Mouse (Mus musculus) liver, adult 2 months (tissue): ENCODE data around the gene Olfr555. TPM values are rescaled to one million over a fixed set of nuclear protein-coding genes. Genes with fewer than 3 reads are reported as not detected.

Experiments used
- DNase-seq: peaks from one replicate; pipeline ENCODE4 v3.0.0-alpha.2; 2011; ENCODE audit warnings: low read depth, low spot score; ENCODE audit errors: extremely low read depth
- H3K27ac ChIP-seq: fragments of 200-500 bp; replicated peaks from 2 replicates; pipeline ENCODE4 v1.5.1; 2012; ENCODE audit warnings: low read depth, mild to moderate bottlenecking, control low read depth, inconsistent platforms, low read length; ENCODE audit not compliant: insufficient read depth
- H3K27me3 ChIP-seq: fragments of 200-500 bp; 2 replicates; pipeline ENCODE4 v1.6.1; 2012; ENCODE audit warnings: mild to moderate bottlenecking, moderate library complexity, low read length, inconsistent platforms; ENCODE audit not compliant: control insufficient read depth, insufficient read depth
- H3K36me3 ChIP-seq: fragments of 200-500 bp; 2 replicates; pipeline ENCODE4 v1.6.1; 2012; ENCODE audit warnings: low read length, inconsistent platforms; ENCODE audit not compliant: control insufficient read depth, insufficient read depth
- H3K4me1 ChIP-seq: fragments of 200-500 bp; 2 replicates; pipeline ENCODE4 v1.6.1; 2011; ENCODE audit warnings: low read length; ENCODE audit not compliant: control insufficient read depth, insufficient read depth
- H3K4me3 ChIP-seq: fragments of 200-500 bp; 2 replicates; pipeline ENCODE4 v1.5.1; 2011; ENCODE audit warnings: low read depth, mild to moderate bottlenecking, control low read depth, low read length, moderate library complexity; ENCODE audit not compliant: insufficient read depth
- H3K79me2 ChIP-seq: fragments of 200-500 bp; 2 replicates; pipeline ENCODE4 v1.6.1; 2012; ENCODE audit warnings: inconsistent platforms, mild to moderate bottlenecking, low read length, moderate library complexity; ENCODE audit not compliant: control insufficient read depth, insufficient read depth
- H3K9ac ChIP-seq: fragments of 200-500 bp; 2 replicates; pipeline ENCODE4 v1.6.1; 2012; ENCODE audit warnings: low read depth, mild to moderate bottlenecking, control low read depth, inconsistent platforms, low read length
- CTCF ChIP-seq: fragments of 200-500 bp; IDR thresholded peaks from 2 replicates; pipeline ENCODE4 v1.5.1; 2011; ENCODE audit warnings: low read depth, low read length, control low read depth
- POLR2A ChIP-seq: fragments of 200-500 bp; IDR thresholded peaks from 2 replicates; pipeline ENCODE4 v1.6.1; 2011; ENCODE audit warnings: low read length, control low read depth; ENCODE audit not compliant: insufficient read depth; ENCODE audit errors: extremely low read depth
- WGBS: fragments of 180-500 bp; shearing (Covaris S2); methylation state at CpG from one replicate; pipeline ENCODE4 v1.1.7; 2018; 5-methylcytosine and 5-hydroxymethylcytosine counted together
- polyA plus RNA-seq: library from polyadenylated mRNA; depleted of rRNA; stranded (reverse); fragments of >200 nt; gene quantifications from 2 replicates; pipeline ENCODE4 v1.2.3, GENCODE M21; 2012; rRNA removed
- total RNA-seq: library from RNA; depleted of rRNA; stranded (reverse); fragments of >200 nt; gene quantifications from 2 replicates; pipeline ENCODE4 v1.2.3, GENCODE M21; 2014; rRNA removed

Olfr555 gene
- total and polyA plus RNA-seq, 2 experiments: not detected

GRCm38 (mm10) chr7:102698461-102698860 lies 39.8 kb downstream of the Olfr555 start:
- no peaks in the 10 kb centered on the region for H3K36me3 ChIP-seq
- TF ChIP-seq POLR2A: no peak
- no peak for TF ChIP-seq CTCF
- H3K79me2 ChIP-seq: no peaks in the 10 kb centered on the region
- no peak overlapping the region for H3K9ac ChIP-seq
- no peaks in the 10 kb centered on the region for H3K4me1 ChIP-seq
- 88% methylated on average over 7 of the region's 7 CpGs for WGBS
- H3K27ac ChIP-seq: no peak overlapping the region
- no peak overlapping the region for H3K4me3 ChIP-seq
- peaks cover 4% of the 10 kb centered on the region; the same call in 1 of the 2 replicates for H3K27me3 ChIP-seq
- no peak for DNase-seq

- Histone ChIP-seq H3K9ac (no peak within 1 kb of the TSS), H3K4me3 (no peak within 1 kb of the TSS), H3K27me3 (peaks cover under 1% of the 10 kb centered on the region; the same call in 1 of the 2 replicates)
Observed at GRCm38 (mm10) chr7:102701915-102702314, 43.3 kb downstream of the Olfr555 start, which contains the start of gene Olfr558. Gene Olfr558 (plus strand): TSS chr7:102702215.

More at GRCm38 (mm10) chr7:102701915-102702314, 43.3 kb downstream of the Olfr555 start, which contains the start of gene Olfr558:
- no peaks in the 10 kb centered on the region for H3K36me3 ChIP-seq
- H3K27ac ChIP-seq: no peak within 1 kb of the TSS
- no peaks in the 10 kb centered on the region for H3K4me1 ChIP-seq
- no peak for DNase-seq
- H3K79me2 ChIP-seq: no peaks in the 10 kb centered on the region
- TF ChIP-seq CTCF (no peak), POLR2A (no peak)

Other genes starting within 250 kb of the Olfr555 start
- gene Rrm1, start 217.1 kb upstream of the Olfr555 start, total RNA-seq: 7.9 and 10.4 TPM in 2 replicates
- gene Rrm1, start 217.1 kb upstream of the Olfr555 start, polyA plus RNA-seq: 2.2 and 2.3 TPM in 2 replicates
- gene Olfr543, start 177.1 kb upstream of the Olfr555 start, total RNA-seq: not detected in 2 replicates
- gene Olfr543, start 177.1 kb upstream of the Olfr555 start, polyA plus RNA-seq: not detected in 2 replicates
- gene Olfr544, start 170.5 kb upstream of the Olfr555 start, total RNA-seq: not detected in 2 replicates
- gene Olfr544, start 170.5 kb upstream of the Olfr555 start, polyA plus RNA-seq: not detected in 2 replicates
- not detected in 2 replicates for gene Olfr545, start 159.2 kb upstream of the Olfr555 start, total RNA-seq
- not detected in 2 replicates for gene Olfr545, start 159.2 kb upstream of the Olfr555 start, polyA plus RNA-seq
- not detected in 2 replicates for gene Olfr547, start 124.1 kb upstream of the Olfr555 start, total RNA-seq
- gene Olfr547, start 124.1 kb upstream of the Olfr555 start, polyA plus RNA-seq: not detected in 2 replicates
- not detected in 2 replicates for gene Olfr548-ps1, start 117.9 kb upstream of the Olfr555 start, total RNA-seq
- gene Olfr548-ps1, start 117.9 kb upstream of the Olfr555 start, polyA plus RNA-seq: not detected in 2 replicates
- not detected in 2 replicates for gene Olfr549, start 109.0 kb upstream of the Olfr555 start, total RNA-seq
- not detected in 2 replicates for gene Olfr549, start 109.0 kb upstream of the Olfr555 start, polyA plus RNA-seq
- gene Trim21, start 93.3 kb upstream of the Olfr555 start, total RNA-seq: 8.3 and 10.1 TPM in 2 replicates
- gene Trim21, start 93.3 kb upstream of the Olfr555 start, polyA plus RNA-seq: 3.0 and 3.6 TPM in 2 replicates
- gene Olfr550, start 87.4 kb upstream of the Olfr555 start, total RNA-seq: not detected in 2 replicates
- not detected in 2 replicates for gene Olfr550, start 87.4 kb upstream of the Olfr555 start, polyA plus RNA-seq
- not detected in 2 replicates for gene Olfr551, start 66.9 kb upstream of the Olfr555 start, total RNA-seq
- gene Olfr551, start 66.9 kb upstream of the Olfr555 start, polyA plus RNA-seq: not detected in 2 replicates
- gene Olfr552, start 61.1 kb upstream of the Olfr555 start, total RNA-seq: not detected in 2 replicates
- not detected in 2 replicates for gene Olfr552, start 61.1 kb upstream of the Olfr555 start, polyA plus RNA-seq
- gene Olfr553, start 40.6 kb upstream of the Olfr555 start, total RNA-seq: not detected in 2 replicates
- gene Olfr553, start 40.6 kb upstream of the Olfr555 start, polyA plus RNA-seq: not detected in 2 replicates
- gene Olfr554, start 20.4 kb upstream of the Olfr555 start, total RNA-seq: not detected in 2 replicates
- gene Olfr554, start 20.4 kb upstream of the Olfr555 start, polyA plus RNA-seq: not detected in 2 replicates
- not detected in 2 replicates for gene Olfr556, start 6.1 kb downstream of the Olfr555 start, total RNA-seq
- not detected in 2 replicates for gene Olfr556, start 6.1 kb downstream of the Olfr555 start, polyA plus RNA-seq
- gene Trim68, start 28.5 kb downstream of the Olfr555 start, total RNA-seq: 2.3 and 3.0 TPM in 2 replicates
- 2.7 and 4.7 TPM in 2 replicates for gene Trim68, start 28.5 kb downstream of the Olfr555 start, polyA plus RNA-seq
- gene Olfr557, start 37.1 kb downstream of the Olfr555 start, total RNA-seq: not detected in 2 replicates
- gene Olfr557, start 37.1 kb downstream of the Olfr555 start, polyA plus RNA-seq: not detected in 2 replicates
- gene Olfr558, start 43.4 kb downstream of the Olfr555 start, total RNA-seq: 0.07 TPM in 1 of 2 replicates, not detected in the other
- 0.02 TPM in 2 replicates for gene Olfr558, start 43.4 kb downstream of the Olfr555 start, polyA plus RNA-seq
- not detected in 2 replicates for gene Olfr33, start 60.2 kb downstream of the Olfr555 start, total RNA-seq
- gene Olfr33, start 60.2 kb downstream of the Olfr555 start, polyA plus RNA-seq: not detected in 2 replicates
- not detected in 2 replicates for gene Olfr559, start 68.7 kb downstream of the Olfr555 start, total RNA-seq
- gene Olfr559, start 68.7 kb downstream of the Olfr555 start, polyA plus RNA-seq: not detected in 2 replicates
- not detected in 2 replicates for gene Olfr560, start 100.5 kb downstream of the Olfr555 start, total RNA-seq
- gene Olfr560, start 100.5 kb downstream of the Olfr555 start, polyA plus RNA-seq: not detected in 2 replicates
- gene Olfr78, start 100.6 kb downstream of the Olfr555 start, total RNA-seq: 0.09 TPM in 1 of 2 replicates, not detected in the other
- gene Olfr78, start 100.6 kb downstream of the Olfr555 start, polyA plus RNA-seq: not detected in 2 replicates
- gene Olfr561, start 112.4 kb downstream of the Olfr555 start, total RNA-seq: not detected in 2 replicates
- gene Olfr561, start 112.4 kb downstream of the Olfr555 start, polyA plus RNA-seq: not detected in 2 replicates
- not detected in 2 replicates for gene Olfr564, start 144.7 kb downstream of the Olfr555 start, total RNA-seq
- not detected in 2 replicates for gene Olfr564, start 144.7 kb downstream of the Olfr555 start, polyA plus RNA-seq
- not detected in 2 replicates for gene Olfr566, start 199.9 kb downstream of the Olfr555 start, total RNA-seq
- not detected in 2 replicates for gene Olfr566, start 199.9 kb downstream of the Olfr555 start, polyA plus RNA-seq
- not detected in 2 replicates for gene Olfr568, start 218.3 kb downstream of the Olfr555 start, total RNA-seq
- not detected in 2 replicates for gene Olfr568, start 218.3 kb downstream of the Olfr555 start, polyA plus RNA-seq
- gene Olfr569, start 232.1 kb downstream of the Olfr555 start, total RNA-seq: not detected in 2 replicates
- not detected in 2 replicates for gene Olfr569, start 232.1 kb downstream of the Olfr555 start, polyA plus RNA-seq
- not detected in 2 replicates for gene Olfr570, start 235.8 kb downstream of the Olfr555 start, total RNA-seq
- gene Olfr570, start 235.8 kb downstream of the Olfr555 start, polyA plus RNA-seq: not detected in 2 replicates